ENCODE assay signal across 8 mouse cellular contexts in the genomic region with DNA sequence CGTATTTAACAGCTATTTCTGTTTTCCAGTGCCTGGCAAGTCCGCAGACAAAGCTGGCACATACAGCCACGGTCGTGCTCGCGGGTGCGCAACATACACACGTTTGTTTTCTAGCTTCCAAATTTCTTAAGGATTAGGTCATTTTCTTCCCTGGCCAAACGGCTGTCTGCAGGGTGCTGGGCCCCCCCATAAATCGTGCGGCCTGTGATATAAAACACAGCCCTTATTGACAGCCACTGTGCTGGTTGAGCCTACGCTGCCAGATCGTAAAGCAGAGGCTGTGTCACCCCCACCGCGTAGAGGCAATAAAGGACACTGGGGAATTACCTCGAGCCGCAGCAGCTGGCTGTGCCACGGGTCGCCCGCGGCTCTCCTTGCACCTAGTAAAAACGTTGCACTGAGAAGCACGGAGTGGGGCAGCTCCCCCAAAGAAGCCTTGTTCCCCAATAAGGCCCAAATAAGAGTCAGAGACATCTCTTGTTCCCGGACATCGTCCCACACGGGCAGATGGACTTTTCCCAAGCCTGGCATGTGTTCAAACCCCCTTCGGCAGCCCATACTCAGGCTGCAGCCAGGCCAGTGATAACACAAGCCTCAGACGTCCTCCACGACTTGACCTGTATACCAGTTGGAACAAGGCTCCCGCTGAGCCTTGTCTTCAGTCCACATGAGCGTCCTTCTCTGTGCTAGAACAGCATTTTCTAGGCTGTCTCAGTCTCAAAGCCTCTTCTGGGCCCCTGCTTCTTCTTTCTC.
DNase-seq lines count a peak whose midpoint lies in the region; TF ChIP-seq lines count a peak whose summit lies in the region.

No protein-coding gene starts in this region.

- H3K4me3 ChIP-seq in gastrocnemius, adult 2 months, result peak overlapping the region; percentile 58

- no peak overlapping the region for H3K27ac ChIP-seq in gastrocnemius, adult 2 months

- no peak for TF ChIP-seq CTCF in gastrocnemius, adult 2 months (IDR thresholded peaks at IDR 0.05)

- DNase-seq in gastrocnemius, adult 2 months, result peak; percentile 31
- DNase-seq in gastrocnemius, postnatal 10 days, result no peak
- DNase-seq in right cerebral cortex, adult 2 months (ENCODE audit: low spot score in 2 of 2), result peak; percentile 19 to 43
- no peak for DNase-seq in right cerebral cortex, postnatal 10 days (ENCODE audit: low spot score in 2 of 2)
- DNase-seq in hindlimb bud, embryonic 11.5 days (ENCODE audit: extremely low spot score, low read depth, low spot score), result peak; percentile 46
- peak; percentile 38 for DNase-seq in right cerebral cortex, postnatal 25 days
- no peak for DNase-seq in layer of hippocampus, adult 18-20 months (ENCODE audit: low spot score in 2 of 2)
- DNase-seq in c-Kit-positive CD71-positive TER-119-positive erythroid progenitor cells, embryonic 14.5 days (ENCODE audit: low spot score), result no peak

- intact Hi-C loops in gastrocnemius, adult 2 months (cut with DNase I), result no loop called here

Comparison
In these comparisons a context has a peak if more than half of its experiments do, and no peak if none do; other contexts are left out.
1. DNase-seq: peak in gastrocnemius, adult 2 months (single experiment), right cerebral cortex, adult 2 months (2 of 2), hindlimb bud, embryonic 11.5 days (single experiment) and right cerebral cortex, postnatal 25 days (single experiment); none in gastrocnemius, postnatal 10 days (single experiment), right cerebral cortex, postnatal 10 days (0 of 2), layer of hippocampus, adult 18-20 months (0 of 2) and c-Kit-positive CD71-positive TER-119-positive erythroid progenitor cells, embryonic 14.5 days (single experiment).